Mouse (Mus musculus) kidney, embryonic 14.5 days (tissue): ENCODE data around the gene Aff3. TPM values are rescaled to one million over a fixed set of nuclear protein-coding genes. Genes with fewer than 3 reads are reported as not detected.

Experiments
- ATAC-seq: fragments of 200-750 bp; cut with Nextera tagmentation; 2 replicates; pipeline ENCODE4 v1.8.0; 2017; ENCODE audit warnings: moderate number of reproducible peaks, mild to moderate bottlenecking, moderate TSS enrichment, moderate library complexity; ENCODE audit not compliant: low FRiP score, low TSS enrichment
- H3K27ac ChIP-seq: fragments of 300-500 bp; sonication (generic); 2 replicates; pipeline ENCODE4 v1.5.1; 2014; ENCODE audit warnings: low read depth, mild to moderate bottlenecking, low read length, moderate library complexity, mixed read lengths
- H3K27me3 ChIP-seq: fragments of 300-500 bp; sonication (generic); 2 replicates; pipeline ENCODE4 v1.6.1; 2014; ENCODE audit warnings: mild to moderate bottlenecking, low read length; ENCODE audit not compliant: control insufficient read depth, insufficient read depth
- H3K36me3 ChIP-seq: fragments of 300-500 bp; sonication (generic); 2 replicates; pipeline ENCODE4 v1.6.1; 2014; ENCODE audit warnings: low read length, mixed read lengths; ENCODE audit not compliant: control insufficient read depth, insufficient read depth
- H3K4me1 ChIP-seq: fragments of 300-500 bp; sonication (generic); 2 replicates; pipeline ENCODE4 v1.6.1; 2014; ENCODE audit warnings: low read length, mixed read lengths; ENCODE audit not compliant: control insufficient read depth, insufficient read depth
- H3K4me2 ChIP-seq: fragments of 300-500 bp; sonication (generic); replicated peaks from 2 replicates; pipeline ENCODE4 v1.6.1; 2014; ENCODE audit warnings: low read depth, mild to moderate bottlenecking, low read length
- H3K4me3 ChIP-seq: fragments of 300-500 bp; sonication (generic); 2 replicates; pipeline ENCODE4 v1.5.1; 2014; ENCODE audit warnings: mild to moderate bottlenecking, low read length
- H3K9ac ChIP-seq: fragments of 300-500 bp; sonication (generic); 2 replicates; pipeline ENCODE4 v1.6.1; 2014; ENCODE audit warnings: low read depth, mild to moderate bottlenecking, low read length, moderate library complexity
- H3K9me3 ChIP-seq: fragments of 300-500 bp; sonication (generic); 2 replicates; pipeline ENCODE4 v1.6.1; 2016; ENCODE audit warnings: low read length; ENCODE audit not compliant: control insufficient read depth
- WGBS: fragments of 180-500 bp; shearing (Covaris S2); extraction: QIAGEN DNeasy Blood & Tissue Kit; methylation state at CpG from one replicate; pipeline ENCODE4 v1.1.7; 2014; 5-methylcytosine and 5-hydroxymethylcytosine counted together
- polyA plus RNA-seq: library from polyadenylated mRNA; unstranded; fragments of >200 nt; fragmentation: Nextera tagmentation; extraction: Ambion mirVana; gene quantifications from 2 replicates; pipeline ENCODE4 v1.2.1, GENCODE M21; 2014

Aff3 gene
- polyA plus RNA-seq, 1 experiment from 2014 or later = 11.9 TPM

DNA sequence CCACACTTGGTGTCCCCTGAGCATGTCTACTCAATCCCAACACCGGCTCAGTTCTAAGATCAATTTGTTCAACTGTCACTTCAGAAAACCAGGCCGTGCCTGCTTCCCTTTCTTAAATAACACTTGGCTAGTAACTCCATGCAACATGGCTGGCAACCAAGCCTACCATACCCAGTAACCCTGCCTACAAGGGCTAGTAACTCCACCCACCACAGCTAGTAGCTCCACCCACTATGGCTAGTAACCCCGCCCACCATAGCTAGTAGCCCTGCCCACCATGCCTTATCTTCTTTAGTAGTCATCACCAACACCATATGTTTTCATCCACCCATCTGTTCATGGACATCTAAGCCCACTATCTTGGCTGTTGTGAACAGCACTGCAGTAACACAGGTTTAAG lies 302.5 kb downstream of the Aff3 start:
- no peak for ATAC-seq
- Histone ChIP-seq H3K4me3 (no peak overlapping the region), H3K9ac (no peak overlapping the region), H3K9me3 (no peaks in the 10 kb centered on the region), H3K4me1 (peaks cover 8% of the 10 kb centered on the region; the same call in 1 of the 2 replicates), H3K36me3 (no peaks in the 10 kb centered on the region), H3K27ac (no peak overlapping the region), H3K4me2 (no peak overlapping the region), H3K27me3 (no peaks in the 10 kb centered on the region)
- WGBS = 96% methylated on average over 3 of the region's 3 CpGs

DNA sequence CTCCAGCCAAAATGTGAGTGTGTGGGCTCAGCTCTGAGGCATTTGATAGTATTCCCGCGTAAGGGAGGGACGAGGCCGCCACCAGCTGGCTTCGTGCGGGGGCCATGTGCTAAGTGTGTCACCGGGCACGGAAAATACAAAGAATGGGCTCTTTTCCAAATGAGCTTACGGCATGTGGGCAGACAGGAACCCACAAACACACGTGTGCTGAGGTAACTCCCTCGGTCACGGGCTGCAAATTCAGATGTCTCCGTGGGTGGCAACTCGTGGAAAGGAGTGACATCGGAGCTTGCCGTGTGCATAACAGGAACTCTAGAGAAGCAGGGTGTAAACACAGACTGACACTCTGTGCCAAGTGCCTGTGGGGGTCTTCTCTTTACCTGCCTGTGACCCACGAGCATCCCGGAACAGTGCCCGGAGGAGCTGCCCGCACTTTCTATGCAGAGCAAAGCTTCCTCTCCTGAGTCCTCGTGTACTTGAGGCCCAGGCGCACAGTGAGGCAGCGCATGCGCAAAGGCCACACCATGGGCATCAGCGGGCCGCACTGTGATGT lies 305.9 kb downstream of the Aff3 start:
- Histone ChIP-seq H3K9ac (no peak overlapping the region), H3K4me1 (peaks cover 8% of the 10 kb centered on the region; the same call in 1 of the 2 replicates), H3K27ac (peak overlapping the region; percentile 24; the same call in 1 of the 2 replicates), H3K36me3 (no peaks in the 10 kb centered on the region), H3K4me3 (no peak overlapping the region), H3K9me3 (no peaks in the 10 kb centered on the region), H3K27me3 (no peaks in the 10 kb centered on the region), H3K4me2 (no peak overlapping the region)
- ATAC-seq = peak; percentile 47; the same call in 1 of the 2 replicates
- WGBS = 70% methylated on average over 26 of the region's 26 CpGs

DNA sequence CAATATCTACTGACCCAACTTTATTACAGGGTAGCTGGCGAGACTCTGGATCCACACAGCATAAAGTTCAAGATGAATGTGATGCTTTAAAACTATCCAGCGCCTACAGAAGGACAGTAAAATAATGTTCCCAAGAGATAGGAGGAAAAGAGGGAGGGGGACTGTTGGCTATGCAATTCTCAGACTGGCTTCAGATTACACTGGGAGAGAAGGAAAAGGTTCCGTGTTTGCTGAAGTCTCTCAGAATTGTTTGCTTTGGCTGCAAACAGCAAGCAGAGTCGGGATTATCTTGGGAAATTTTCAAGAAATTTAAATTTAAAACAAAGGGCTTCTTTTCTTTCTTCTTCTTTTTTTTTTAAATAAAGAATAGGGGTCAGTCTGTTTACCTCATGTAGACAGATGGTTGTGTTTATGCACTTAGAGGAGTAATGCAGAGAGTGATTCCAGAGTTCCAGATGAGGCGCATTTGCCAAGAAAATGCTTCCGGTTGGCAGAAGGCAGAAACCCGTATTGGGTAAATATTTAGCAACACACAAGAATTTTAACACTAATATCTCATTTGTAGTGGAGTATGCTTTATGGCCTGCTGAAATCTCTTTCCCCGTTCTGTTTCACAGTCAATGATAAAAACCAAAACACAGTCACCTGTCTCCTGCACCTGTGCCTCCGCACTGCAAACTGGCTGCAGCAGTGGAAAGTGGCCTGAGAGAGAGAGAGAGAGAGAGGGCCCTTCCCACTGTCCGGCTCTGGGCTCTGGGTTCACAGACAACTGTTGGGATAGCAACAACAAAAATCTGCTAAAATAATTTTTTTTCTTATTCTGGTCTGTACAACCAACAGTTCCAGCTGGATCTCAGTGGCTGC lies 306.6 kb downstream of the Aff3 start:
- no peak overlapping the region for H3K4me3 ChIP-seq
- H3K9me3 ChIP-seq = no peaks in the 10 kb centered on the region
- H3K4me2 ChIP-seq = no peak overlapping the region
- WGBS = 52% methylated on average over 10 of the region's 10 CpGs
- peak overlapping the region; percentile 24; the same call in 1 of the 2 replicates for H3K27ac ChIP-seq
- no peak overlapping the region for H3K9ac ChIP-seq
- H3K27me3 ChIP-seq = no peaks in the 10 kb centered on the region
- peak; percentile 56; the same call in 1 of the 2 replicates for ATAC-seq
- peaks cover 8% of the 10 kb centered on the region; the same call in 1 of the 2 replicates for H3K4me1 ChIP-seq
- no peaks in the 10 kb centered on the region for H3K36me3 ChIP-seq

DNA sequence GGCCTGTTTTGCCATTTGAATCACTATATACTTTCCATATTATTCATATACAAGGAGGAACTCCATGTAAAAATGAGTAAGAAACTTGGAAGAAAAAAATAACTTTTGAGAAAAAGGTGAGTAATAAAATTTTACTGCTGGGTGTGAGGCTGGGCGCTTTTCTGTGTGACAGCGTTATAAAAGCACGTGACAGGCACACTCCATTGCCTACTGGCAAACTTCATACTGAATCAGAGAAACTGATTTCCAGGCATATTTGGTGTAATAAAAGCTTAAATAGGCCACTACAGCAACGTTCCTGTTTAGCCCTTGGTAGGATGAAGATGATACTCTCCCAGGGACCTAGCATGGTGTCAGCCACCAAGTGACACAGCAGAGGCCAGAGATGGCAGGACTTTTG lies 310.2 kb downstream of the Aff3 start:
- H3K27me3 ChIP-seq = no peaks in the 10 kb centered on the region
- WGBS = 76% methylated on average over 4 of the region's 4 CpGs
- H3K9me3 ChIP-seq = no peaks in the 10 kb centered on the region
- no peak overlapping the region for H3K4me2 ChIP-seq
- H3K9ac ChIP-seq = no peak overlapping the region
- no peak for ATAC-seq
- H3K4me3 ChIP-seq = no peak overlapping the region
- no peaks in the 10 kb centered on the region for H3K36me3 ChIP-seq
- H3K27ac ChIP-seq = no peak overlapping the region
- H3K4me1 ChIP-seq = peaks cover 8% of the 10 kb centered on the region; the same call in 1 of the 2 replicates

DNA sequence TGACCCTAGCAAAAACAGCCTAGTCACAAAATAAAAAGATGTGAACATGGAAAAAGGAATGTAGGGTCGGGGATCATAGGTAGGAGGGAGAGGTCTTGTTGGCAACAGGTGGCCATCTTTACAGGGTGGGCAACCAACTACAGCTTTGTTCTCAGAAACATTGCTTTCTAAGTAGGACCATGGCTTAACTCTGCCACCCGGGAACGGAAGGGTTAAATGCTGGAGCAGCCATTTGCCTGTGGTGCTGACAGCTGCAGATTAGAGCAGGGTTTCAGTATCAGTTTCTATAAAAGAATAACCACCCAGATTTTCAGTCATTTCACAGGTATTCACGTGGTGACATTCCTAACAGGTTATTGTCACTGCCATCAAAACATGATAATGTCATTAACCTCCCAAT lies 317.4 kb downstream of the Aff3 start:
- H3K4me1 ChIP-seq = no peaks in the 10 kb centered on the region
- H3K9ac ChIP-seq = no peak overlapping the region
- no peak overlapping the region for H3K27ac ChIP-seq
- no peak overlapping the region for H3K4me3 ChIP-seq
- ATAC-seq = no peak
- H3K36me3 ChIP-seq = no peaks in the 10 kb centered on the region
- no peaks in the 10 kb centered on the region for H3K27me3 ChIP-seq
- 84% methylated on average over 4 of the region's 4 CpGs for WGBS
- H3K4me2 ChIP-seq = no peak overlapping the region
- H3K9me3 ChIP-seq = no peaks in the 10 kb centered on the region

DNA sequence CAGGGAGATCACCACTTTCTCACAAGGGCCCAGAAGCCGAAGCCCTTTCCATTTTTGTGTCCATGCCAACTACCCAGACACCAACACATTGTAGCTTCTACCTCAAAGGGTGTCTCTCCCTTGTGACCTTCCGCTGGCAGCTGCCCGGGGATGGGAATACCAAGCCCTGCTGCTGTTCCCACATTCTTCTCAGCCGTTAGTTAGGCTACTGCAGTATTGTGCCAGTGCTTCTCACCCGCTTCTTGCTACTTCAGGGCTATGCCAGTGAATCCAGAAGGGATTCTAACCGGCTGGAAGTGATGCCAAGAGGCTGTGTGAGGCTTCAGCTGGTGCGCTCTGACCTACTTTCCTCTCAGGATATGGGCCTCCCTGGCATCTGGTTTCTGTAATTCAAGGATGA lies 330.5 kb downstream of the Aff3 start:
- Histone ChIP-seq H3K4me2 (no peak overlapping the region), H3K9ac (no peak overlapping the region), H3K36me3 (no peaks in the 10 kb centered on the region), H3K9me3 (no peaks in the 10 kb centered on the region), H3K27me3 (no peaks in the 10 kb centered on the region), H3K4me1 (no peaks in the 10 kb centered on the region), H3K27ac (no peak overlapping the region), H3K4me3 (no peak overlapping the region)
- no peak for ATAC-seq
- WGBS = 86% methylated on average over 7 of the region's 7 CpGs

DNA sequence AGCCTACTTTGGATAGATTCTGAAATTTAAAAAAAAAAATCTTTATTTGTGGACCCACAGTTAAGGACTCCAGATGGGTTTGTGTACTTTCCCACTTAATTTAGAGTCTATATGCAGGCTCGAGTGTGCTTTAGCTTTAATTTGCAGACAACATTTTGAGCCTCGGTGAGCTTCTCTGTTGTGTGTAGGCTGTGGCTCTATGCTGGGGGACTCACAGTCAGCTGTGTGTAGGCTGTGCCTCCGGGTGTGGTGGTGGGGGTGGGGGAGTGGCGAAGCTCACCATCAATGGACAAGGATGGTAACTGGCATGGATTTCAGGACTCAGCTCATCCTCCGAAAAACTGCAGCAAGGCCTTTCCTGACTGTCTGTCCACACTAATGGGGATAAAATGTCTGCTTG lies 331.8 kb downstream of the Aff3 start:
- H3K9ac ChIP-seq = no peak overlapping the region
- H3K27me3 ChIP-seq = no peaks in the 10 kb centered on the region
- no peak overlapping the region for H3K27ac ChIP-seq
- H3K4me3 ChIP-seq = no peak overlapping the region
- no peak overlapping the region for H3K4me2 ChIP-seq
- WGBS = 85% methylated on average over 5 of the region's 5 CpGs
- ATAC-seq = no peak
- no peaks in the 10 kb centered on the region for H3K9me3 ChIP-seq
- H3K4me1 ChIP-seq = no peaks in the 10 kb centered on the region
- H3K36me3 ChIP-seq = no peaks in the 10 kb centered on the region

DNA sequence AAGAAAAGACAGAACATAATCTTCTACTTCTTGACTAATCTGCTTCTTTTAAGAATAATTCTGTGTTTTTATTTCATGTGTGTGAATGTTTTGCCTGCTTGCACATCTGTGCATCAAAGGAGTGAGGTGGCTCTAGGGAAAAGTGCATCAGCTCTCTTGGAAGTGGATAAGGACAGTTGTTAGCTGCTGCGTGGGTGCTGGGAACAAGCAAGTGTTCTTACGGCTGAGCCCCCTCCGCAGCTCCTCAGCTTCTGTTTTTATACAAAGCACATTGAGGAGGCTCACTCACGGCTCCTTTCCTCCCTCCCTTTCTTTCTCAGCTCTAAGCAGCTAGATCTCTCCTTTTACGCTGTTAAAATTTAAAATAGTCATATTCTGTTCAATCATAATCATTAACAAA lies 340.5 kb downstream of the Aff3 start:
- no peaks in the 10 kb centered on the region for H3K9me3 ChIP-seq
- no peak overlapping the region for H3K4me3 ChIP-seq
- no peaks in the 10 kb centered on the region for H3K4me1 ChIP-seq
- no peak overlapping the region for H3K4me2 ChIP-seq
- H3K27me3 ChIP-seq = no peaks in the 10 kb centered on the region
- WGBS = 71% methylated on average over 5 of the region's 5 CpGs
- no peak overlapping the region for H3K9ac ChIP-seq
- no peak overlapping the region for H3K27ac ChIP-seq
- no peak for ATAC-seq
- no peaks in the 10 kb centered on the region for H3K36me3 ChIP-seq

DNA sequence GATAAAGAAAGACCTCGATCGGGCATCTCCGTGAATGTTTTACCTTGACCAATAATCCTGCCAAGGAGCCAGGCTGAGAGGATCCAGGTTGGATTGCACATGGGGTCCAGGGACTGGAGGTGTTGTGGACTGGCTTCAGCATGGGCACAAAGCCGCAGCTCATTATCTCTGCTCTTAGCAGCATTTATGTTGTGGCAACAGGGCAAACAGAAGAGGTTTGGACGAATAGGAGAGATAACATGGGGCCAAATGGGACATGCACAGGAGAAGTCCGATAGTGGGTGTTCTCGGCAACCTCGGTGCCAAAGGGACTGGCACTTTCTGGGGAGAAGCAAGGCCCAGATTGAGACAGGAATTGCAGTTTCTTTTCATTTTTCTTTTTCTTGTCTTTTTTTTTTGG lies 342.9 kb downstream of the Aff3 start:
- ATAC-seq = no peak
- Histone ChIP-seq H3K27me3 (no peaks in the 10 kb centered on the region), H3K36me3 (no peaks in the 10 kb centered on the region), H3K4me2 (no peak overlapping the region), H3K27ac (no peak overlapping the region), H3K4me3 (no peak overlapping the region), H3K4me1 (no peaks in the 10 kb centered on the region), H3K9me3 (no peaks in the 10 kb centered on the region), H3K9ac (no peak overlapping the region)
- 89% methylated on average over 8 of the region's 8 CpGs for WGBS
